Mouse (Mus musculus): ENCODE data around the gene Srgap1. TPM values are rescaled to one million over a fixed set of nuclear protein-coding genes. Genes with fewer than 3 reads are reported as not detected.

Srgap1 gene
- polyA plus RNA-seq, 1 experiment = 4.9 TPM

DNA sequence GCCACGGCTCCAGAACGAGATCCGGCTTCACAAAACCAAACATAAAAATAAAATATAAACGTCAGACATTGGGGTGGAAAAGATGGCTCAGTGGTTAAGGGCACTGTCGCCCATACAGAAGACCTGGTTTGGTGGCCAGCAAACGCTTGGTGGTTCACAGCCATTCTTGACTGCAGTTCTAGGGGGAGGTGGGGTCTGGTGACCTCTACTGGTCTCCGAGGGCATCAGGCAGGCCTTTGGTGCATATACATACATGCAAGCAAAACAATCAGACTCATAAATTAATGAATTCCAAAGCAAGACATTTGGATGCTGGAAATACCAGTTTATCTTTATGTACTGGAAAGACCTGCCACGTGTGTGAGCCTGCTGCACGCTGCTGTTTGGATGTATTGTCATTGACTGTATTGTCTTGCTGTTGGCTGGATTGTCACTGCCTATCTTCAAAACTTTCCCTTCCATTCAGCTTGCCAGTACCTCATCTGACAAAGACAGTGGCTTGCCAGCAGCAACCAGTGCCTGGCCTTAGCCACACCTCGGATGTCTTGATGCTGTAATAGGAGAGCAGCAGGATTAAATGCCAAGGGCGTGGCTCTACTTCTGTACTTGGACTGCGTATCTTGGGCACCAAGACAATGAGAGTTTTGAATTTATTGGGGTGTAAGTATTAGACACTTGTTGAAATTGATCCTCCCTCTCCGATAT, 282.5 kb downstream of the Srgap1 start:
- DNase-seq (ENCODE audit: low spot score) = no peak

DNA sequence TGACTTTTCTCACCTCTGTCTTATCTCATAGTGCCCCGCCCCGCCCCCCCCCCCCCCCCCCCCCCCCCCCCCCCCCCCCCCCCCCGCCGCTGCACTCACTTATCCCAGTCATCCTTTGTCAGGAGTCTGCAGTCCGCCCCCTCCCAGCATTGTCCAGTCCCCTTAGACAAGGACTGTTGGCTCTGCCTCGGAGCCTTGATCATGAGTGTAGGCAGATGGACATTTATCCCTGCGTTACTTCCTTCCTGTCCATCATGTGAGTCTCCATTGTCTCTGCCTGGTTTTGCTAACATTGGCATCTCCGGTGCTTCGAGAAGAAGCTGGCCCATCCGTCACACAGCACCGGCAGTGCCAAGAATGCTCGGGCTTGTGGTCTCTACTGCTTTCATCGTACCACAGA, 283.9 kb downstream of the Srgap1 start:
- no peak for DNase-seq (ENCODE audit: low spot score)

DNA sequence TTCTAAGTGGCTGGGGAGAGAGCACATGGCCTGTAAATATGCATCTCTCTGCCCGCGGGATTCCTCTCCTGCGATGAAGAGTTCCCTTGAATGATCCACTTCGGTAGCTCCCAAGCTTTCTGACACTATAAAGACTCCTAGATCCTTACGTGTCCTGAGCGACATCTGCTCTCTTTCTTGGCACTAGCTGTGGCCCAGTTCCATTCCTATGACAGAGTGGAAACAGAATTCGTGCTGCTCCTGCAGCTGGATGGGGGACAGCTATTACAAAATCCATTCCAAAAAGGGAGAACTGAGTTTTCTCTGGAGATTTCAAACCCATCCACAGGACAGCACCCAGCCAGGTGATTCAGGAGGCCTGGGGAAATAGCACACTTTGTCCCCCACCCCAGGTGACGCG, 285.0 kb downstream of the Srgap1 start:
- DNase-seq (ENCODE audit: low spot score) = no peak

DNA sequence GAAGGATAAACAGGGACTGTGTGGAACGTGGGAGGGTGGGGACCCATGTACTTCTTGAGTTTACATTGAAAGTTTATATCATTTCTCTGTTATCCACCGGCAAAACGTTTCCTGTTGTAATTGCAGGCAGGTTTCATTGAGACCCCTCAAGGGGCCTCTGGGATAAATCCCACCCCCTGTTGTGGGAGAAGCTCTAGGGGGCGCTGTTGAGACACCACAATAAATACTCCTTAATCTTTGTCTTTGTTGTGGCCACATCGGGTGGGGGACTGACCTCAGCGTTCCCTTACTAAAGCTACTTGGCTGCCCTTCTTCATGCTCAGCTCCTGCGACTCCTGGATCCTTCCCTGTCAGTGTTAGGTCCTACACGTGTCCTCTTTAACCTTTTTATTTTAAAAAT, 288.0 kb downstream of the Srgap1 start:
- DNase-seq (ENCODE audit: low spot score) = no peak

DNA sequence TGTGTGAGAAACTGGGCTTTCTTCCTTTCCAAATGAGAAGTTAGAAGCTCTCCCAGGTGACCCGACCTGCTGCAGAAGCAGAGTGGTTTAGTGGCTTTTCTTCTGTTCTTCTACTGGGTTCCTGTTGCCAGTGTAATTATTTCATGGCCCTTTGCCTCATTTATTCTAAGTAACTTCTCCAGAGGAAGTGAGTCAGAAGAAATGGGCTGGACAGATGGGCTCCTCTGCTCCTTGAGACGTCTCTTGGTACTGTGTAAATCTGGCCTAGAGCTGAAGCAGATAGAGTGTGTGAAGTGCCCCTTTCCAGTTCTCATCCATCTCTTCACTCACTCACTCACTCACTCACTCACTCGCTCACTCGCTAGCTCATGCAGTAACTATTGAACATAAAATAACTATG, 290.4 kb downstream of the Srgap1 start:
- no peak for DNase-seq (ENCODE audit: low spot score)

DNA sequence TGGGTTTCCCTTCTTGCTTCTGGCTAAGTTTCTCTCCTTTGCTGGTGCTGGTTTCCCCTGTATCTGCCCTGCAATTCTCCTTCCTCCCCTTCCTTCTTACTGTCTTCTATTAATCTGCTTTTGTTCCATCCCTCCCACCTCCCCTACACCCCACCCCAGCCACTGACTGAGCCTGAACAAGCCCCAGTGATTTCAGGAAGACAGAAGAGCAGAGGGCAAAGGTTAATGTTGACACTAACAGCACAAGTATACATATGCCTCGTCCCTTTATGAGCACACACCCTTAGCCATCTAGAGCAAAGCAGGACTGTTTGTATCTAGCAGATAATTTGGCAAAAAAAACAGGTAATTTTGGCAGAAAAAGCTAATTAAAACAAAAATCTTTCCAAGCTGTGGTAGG, 291.3 kb downstream of the Srgap1 start:
- DNase-seq (ENCODE audit: low spot score) = no peak

DNA sequence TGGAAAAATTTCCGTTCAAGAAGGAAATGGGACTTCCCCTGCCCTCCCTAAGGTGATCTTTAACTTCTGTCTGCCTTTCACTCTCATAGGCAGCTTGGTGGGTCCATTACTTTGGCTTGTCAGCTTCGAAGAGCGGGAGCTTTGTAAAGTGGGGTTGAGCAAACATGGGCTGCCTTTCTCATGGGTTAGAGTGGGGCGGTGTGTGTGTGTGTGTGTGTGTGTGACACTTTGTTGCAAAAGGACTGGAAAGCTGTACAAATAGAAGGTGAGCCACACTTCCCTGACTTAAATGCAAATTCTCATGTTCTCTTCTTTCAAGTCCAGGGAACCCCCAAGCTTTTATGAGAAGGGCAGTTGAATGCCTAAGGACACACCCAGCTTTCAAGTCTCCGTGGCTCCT, 292.9 kb downstream of the Srgap1 start:
- DNase-seq (ENCODE audit: low spot score) = no peak

DNA sequence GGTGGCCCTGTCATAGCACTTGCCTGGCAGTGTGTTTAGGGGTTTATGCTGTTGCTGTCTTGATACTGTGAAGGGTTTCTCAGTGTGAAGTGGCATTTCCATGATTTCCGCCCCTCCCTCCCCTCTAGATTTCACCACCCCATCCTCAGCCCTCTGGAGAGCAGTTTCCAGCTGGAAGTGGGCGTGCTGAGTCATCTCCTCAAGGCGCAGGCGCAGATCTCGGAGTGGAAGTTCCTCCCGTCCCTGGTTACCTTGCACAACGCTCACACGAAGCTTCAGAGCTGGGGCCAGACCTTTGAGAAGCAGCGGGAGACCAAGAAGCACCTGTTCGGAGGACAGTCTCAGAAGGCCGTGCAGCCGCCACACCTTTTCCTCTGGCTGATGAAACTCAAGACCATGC, 296.9 kb downstream of the Srgap1 start:
- no peak for DNase-seq (ENCODE audit: low spot score)

DNA sequence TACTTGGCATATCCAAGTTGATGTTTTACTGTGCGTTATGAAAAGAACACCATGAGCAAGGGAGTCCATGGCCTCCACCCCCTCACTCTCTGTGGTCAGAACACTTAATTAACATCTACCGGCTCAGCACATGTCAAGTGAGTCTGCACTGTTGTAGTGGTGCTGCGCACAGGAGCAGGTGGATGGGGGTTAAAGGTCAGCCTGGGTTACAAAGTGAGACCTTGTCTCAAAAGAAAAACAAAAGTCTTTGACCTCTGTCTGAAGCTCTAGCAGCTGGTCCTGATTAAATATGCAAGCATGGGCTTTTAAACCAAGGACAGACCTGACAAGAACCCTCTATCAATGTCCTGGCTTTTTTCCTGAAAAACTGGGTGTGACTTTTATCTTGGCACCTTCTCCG, 304.8 kb downstream of the Srgap1 start:
- DNase-seq (ENCODE audit: low spot score) = no peak

DNA sequence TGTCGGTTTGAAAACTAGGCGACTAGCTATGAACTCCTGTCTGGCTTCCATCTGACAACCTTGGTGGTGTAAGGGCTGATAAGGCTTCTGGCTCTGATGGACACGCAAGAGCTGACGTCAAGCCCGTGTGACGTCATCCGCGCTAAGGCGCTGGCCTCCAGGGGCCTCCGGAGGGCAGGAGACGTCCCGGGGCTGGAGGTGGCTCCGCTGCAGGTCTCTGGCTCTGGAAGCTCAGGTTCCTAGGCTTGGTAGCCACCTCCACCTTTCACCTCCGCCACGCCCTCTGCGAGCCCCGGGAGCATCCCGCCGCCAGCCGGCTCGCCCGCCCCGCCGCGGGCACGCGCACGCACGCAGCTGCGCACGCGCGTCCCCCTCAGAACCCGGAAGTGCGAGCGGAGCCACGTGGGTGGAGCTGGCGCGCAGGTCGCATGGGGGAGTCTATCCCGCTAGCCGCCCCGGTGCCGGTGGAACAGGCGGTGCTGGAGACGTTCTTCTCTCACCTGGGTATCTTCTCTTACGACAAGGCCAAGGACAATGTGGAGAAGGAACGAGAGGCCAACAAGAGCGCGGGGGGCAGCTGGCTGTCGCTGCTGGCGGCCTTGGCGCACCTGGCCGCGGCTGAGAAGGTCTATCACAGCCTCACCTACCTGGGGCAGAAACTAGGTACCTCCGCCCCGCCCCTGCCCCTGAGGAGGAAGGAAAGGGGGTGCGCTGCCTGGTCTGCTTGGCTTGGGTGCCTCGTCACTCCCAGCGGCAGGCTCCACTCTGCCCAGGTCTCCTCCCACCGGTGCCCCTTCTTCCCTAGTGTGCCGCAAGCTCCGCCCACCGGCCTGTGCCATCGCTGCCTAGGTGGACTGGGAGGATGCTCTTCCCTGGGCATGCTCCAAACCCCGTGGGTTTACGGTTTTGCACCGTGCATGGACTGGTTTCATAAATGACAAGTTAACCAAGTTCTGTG, 307.3 kb downstream of the Srgap1 start, which contains the start of gene BC048403:
Gene BC048403, plus strand, starts transcription at position 390 of the 958 bp plus-strand sequence.
- peak; percentile 87 for DNase-seq (ENCODE audit: low spot score)

DNA sequence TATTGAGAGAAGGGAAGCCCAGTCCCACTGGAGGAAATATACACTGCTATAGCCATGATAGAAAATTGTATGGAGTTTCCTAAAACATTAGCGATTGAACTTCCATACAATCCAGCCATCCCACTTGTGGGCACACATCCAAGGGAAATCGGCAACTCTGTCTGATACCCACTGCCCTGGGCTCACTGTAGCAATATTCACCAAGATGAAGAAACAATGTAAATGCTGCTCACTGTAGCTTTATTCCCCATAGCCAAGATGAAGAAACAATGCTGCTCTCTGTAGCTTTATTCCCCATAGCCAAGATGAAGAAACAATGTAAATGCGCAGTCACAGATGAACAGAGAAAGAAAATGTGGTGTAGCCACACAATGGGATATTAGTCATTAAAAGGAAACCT, 309.9 kb downstream of the Srgap1 start:
- no peak for DNase-seq (ENCODE audit: low spot score)

DNA sequence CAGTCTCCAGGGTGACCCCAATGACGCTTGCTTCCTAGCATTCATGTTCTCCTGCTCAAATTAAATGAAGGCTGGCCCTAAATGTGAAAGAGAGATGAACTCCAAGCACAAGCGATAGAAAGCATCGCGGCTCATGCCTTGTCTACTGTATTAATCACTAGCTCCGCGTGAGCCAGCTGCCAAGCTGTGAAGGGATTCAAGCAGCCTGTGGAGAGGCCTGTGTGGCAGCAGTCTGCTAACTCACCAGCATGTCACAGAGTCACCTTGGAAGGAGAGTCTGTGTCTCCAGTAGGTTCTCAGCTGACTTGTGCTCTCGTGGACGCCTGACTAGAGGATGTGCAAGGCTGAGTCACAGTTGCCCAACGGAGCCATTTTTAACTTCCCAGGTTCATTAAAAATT, 314.6 kb downstream of the Srgap1 start:
- DNase-seq (ENCODE audit: low spot score) = no peak

DNA sequence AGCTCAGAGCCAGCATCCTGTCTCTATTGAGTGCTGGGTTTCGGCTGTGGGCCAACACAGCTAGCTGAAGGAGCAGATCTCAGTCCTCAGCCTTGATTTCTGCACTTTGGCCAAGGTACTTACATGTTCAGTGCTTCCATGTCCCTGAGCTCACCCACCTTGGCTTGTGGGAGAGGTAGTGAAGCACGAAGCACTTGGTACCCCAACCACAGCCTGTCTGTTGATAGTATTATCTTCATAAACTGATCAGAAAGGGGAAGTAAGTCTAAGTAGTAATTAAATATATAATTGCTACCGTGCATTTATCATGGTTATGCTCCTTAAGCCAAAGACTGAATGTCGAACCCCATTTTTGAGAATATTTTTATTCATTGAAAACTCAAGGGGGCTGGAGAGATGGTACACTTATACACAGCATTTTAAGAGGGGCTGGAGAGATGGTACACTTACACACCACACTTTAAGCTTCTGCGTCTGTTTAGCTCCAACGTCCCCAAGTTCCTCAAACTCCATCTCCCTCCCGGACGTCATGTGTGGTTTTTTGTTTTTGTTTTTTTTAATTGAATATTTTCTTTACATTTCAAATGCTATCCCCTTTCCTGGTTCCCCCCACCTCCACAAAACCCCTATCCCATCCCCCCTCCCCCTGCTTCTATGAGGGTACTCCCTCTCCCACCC, 315.9 kb downstream of the Srgap1 start:
- DNase-seq (ENCODE audit: low spot score) = no peak

Other genes with a start within 250 kb of the Srgap1 start
- gene Rxylt1, start 50.1 kb upstream of the Srgap1 start, polyA plus RNA-seq (2012; rRNA removed) = 22.8 and 27.8 TPM in 2 replicates